Mouse (Mus musculus): ENCODE results near the gene Gm20518. TPM values are rescaled to one million over a fixed set of nuclear protein-coding genes. Genes with fewer than 3 reads are reported as not detected.

Gene Gm20518
- under 1 TPM; 0.33 to 0.73 TPM for total RNA-seq (2023)

GRCm38 (mm10) chr16:17891567-17891959 lies at the start of gene Gm20518:
Gene Gm20518, minus strand, starts transcription at chr16:17891671.

DNA sequence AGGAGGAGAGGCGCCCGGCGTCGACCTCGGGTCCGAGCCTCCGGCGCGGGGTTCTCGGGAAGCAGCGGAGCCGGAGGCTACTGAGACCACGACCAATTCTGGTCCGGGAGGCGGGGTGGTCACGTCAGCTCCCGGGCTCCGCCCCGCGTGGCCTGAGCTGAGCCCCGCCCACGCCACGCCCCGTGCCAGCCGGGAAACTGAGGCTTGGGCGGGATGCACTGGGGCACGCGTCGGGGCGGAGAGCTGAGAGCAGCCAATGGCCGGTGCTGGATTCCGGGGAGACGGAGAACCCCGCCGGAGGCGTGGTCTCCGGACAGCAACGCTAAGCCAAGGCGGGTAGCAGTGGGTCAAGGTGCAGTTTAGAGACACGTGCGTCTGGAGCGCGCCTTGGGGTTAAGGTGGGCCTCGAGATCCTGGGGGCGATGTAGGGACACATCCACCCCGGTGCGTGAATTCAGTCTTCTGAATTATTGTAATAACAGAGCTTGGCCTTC lies 36.7 kb upstream of the Gm20518 start, which contains the start of gene Slc25a1:
TSS of gene Slc25a1 (minus strand) at position 133 of the 494 bp plus-strand sequence.

GRCm38 (mm10) chr16:17914307-17915249 lies 23.1 kb upstream of the Gm20518 start, which contains the start of gene Gsc2:
Gene Gsc2, minus strand, starts transcription at chr16:17915059.

GRCm38 (mm10) chr16:17911052-17911595 lies 19.7 kb upstream of the Gm20518 start, which contains the start of gene Ess2:
Gene Ess2, minus strand, starts transcription at chr16:17911348.

DNA sequence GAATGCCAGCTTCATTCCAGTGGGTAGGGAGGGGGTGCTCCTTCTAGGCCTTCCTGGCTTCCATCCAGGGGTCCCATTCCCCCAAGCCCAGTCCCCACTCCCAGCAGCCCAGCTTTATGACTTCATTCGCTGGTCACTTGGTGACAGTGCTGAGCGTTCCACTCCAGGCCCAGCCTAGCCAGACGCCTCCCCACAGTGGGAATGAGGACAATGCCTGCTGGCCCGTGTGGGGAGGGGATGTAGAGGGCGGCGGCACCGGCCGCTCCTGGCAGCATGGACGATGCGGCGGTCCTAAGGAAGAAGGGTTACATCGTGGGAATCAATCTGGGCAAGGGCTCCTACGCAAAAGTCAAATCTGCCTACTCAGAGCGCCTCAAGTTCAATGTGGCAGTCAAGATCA lies 7.0 kb upstream of the Gm20518 start, which contains the start of the genes Dgcr2 and Tssk2:
TSS of gene Dgcr2 (minus strand) at position 101 of the 400 bp plus-strand sequence.
TSS of gene Tssk2 (plus strand) at position 176 of the 400 bp plus-strand sequence.

GRCm38 (mm10) chr16:17893923-17894322 lies 2.5 kb upstream of the Gm20518 start, which contains the start of gene Tssk1:
Gene Tssk1, plus strand, starts transcription at chr16:17894223.

GRCm38 (mm10) chr16:17838051-17838450 lies 53.4 kb downstream of the Gm20518 start, which contains the start of gene Car15:
Gene Car15, minus strand, starts transcription at chr16:17838364.

DNA sequence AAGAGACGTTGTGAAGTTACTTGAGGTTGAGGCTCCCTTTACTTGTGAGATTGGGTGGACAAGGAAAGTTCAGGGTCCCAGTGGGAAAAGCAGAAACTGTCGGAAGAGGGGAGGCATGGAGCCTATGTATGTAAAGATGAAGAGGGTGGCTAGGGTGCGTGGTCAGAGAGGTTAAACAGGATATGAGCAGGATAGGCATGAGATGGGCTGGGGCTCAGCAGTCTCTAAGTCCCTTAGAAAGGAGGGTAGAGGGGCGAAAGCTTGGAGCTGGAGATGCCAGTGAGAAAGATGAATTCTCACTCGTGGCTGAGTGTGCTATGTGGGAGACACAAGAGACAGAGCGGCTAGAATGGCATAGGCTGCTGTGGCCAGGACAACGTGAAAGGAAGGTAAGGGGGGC lies 58.6 kb downstream of the Gm20518 start, which contains the start of gene B830017H08Rik:
TSS of gene B830017H08Rik (plus strand) at position 301 of the 400 bp plus-strand sequence.

GRCm38 (mm10) chr16:17796971-17797811 lies 94.3 kb downstream of the Gm20518 start, which contains the start of gene Scarf2:
Gene Scarf2, plus strand, starts transcription at chr16:17797282.

Other genes starting within 250 kb of the Gm20518 start
- gene Ccdc74a, start 245.2 kb downstream of the Gm20518 start, total RNA-seq (2023), result 1 to 10 TPM; 1.0 to 1.5 TPM
- 10 to 100 TPM; 72.6 to 88.4 TPM for gene Med15, start 158.8 kb downstream of the Gm20518 start, total RNA-seq (2023)
- gene Klhl22, start 132.1 kb downstream of the Gm20518 start, total RNA-seq (2023), result 10 to 100 TPM; 12.4 to 15.8 TPM
- gene Scarf2, start 94.4 kb downstream of the Gm20518 start, total RNA-seq (2023), result under 1 TPM; 0.31 to 0.59 TPM
- gene B830017H08Rik, start 58.5 kb downstream of the Gm20518 start, total RNA-seq (2023), result not detected
- 1 to 10 TPM; 3.7 to 6.8 TPM for gene Car15, start 53.3 kb downstream of the Gm20518 start, total RNA-seq (2023)
- not detected for gene Tssk1, start 2.6 kb upstream of the Gm20518 start, total RNA-seq (2023)
- gene Dgcr2, start 6.9 kb upstream of the Gm20518 start, total RNA-seq (2023), result 10 to 100 TPM; 40.7 to 40.8 TPM
- not detected for gene Tssk2, start 7.0 kb upstream of the Gm20518 start, total RNA-seq (2023)
- gene Ess2, start 19.7 kb upstream of the Gm20518 start, total RNA-seq (2023), result 10 to 100 TPM; 19.6 to 19.9 TPM
- not detected for gene Gsc2, start 23.4 kb upstream of the Gm20518 start, total RNA-seq (2023)
- 10 to 100 TPM; 16.1 to 18.1 TPM for gene Slc25a1, start 36.5 kb upstream of the Gm20518 start, total RNA-seq (2023)
- gene Vpreb2, start 88.8 kb upstream of the Gm20518 start, total RNA-seq (2023), result 1 to 10 TPM in 1 of 2 experiments, not detected in 1; 1.5 TPM
- 1 to 10 TPM; 6.6 to 8.2 TPM for gene Dgcr6, start 161.2 kb upstream of the Gm20518 start, total RNA-seq (2023)
- 10 to 100 TPM in 1 of 2 experiments, 1 to 10 TPM in 1; 9.4 to 10.1 TPM for gene Prodh, start 198.5 kb upstream of the Gm20518 start, total RNA-seq (2023)
- gene Rtn4r, start 236.0 kb upstream of the Gm20518 start, total RNA-seq (2023), result under 1 TPM; 0.53 to 0.62 TPM